Mouse (Mus musculus) stomach, embryonic 16.5 days (tissue): ENCODE measurements around the gene Dcbld2. TPM values are rescaled to one million over a fixed set of nuclear protein-coding genes. Genes with fewer than 3 reads are reported as not detected.

Source experiments
- ATAC-seq: fragments of 200-750 bp; cut with Nextera tagmentation; 2 replicates; pipeline ENCODE4 v1.8.0; 2017; ENCODE audit warnings: moderate number of reproducible peaks, moderate TSS enrichment; ENCODE audit not compliant: insufficient read depth, low FRiP score
- H3K27ac ChIP-seq: fragments of 300-500 bp; sonication (generic); 2 replicates; pipeline ENCODE4 v1.5.1; 2014; ENCODE audit warnings: low read length
- H3K27me3 ChIP-seq: fragments of 300-500 bp; sonication (generic); 2 replicates; pipeline ENCODE4 v1.6.1; 2014; ENCODE audit warnings: low read length, control low read depth, mixed read lengths; ENCODE audit not compliant: control insufficient read depth, insufficient read depth
- H3K36me3 ChIP-seq: fragments of 300-500 bp; sonication (generic); 2 replicates; pipeline ENCODE4 v1.6.1; 2014; ENCODE audit warnings: low read length; ENCODE audit not compliant: control insufficient read depth, insufficient read depth
- H3K4me1 ChIP-seq: fragments of 300-500 bp; sonication (generic); 2 replicates; pipeline ENCODE4 v1.6.1; 2014; ENCODE audit warnings: low read length, control low read depth, mixed read lengths; ENCODE audit not compliant: control insufficient read depth, insufficient read depth
- H3K4me2 ChIP-seq: fragments of 300-500 bp; sonication (generic); 2 replicates; pipeline ENCODE4 v1.6.1; 2014; ENCODE audit warnings: low read depth, low read length, mixed read lengths
- H3K4me3 ChIP-seq: fragments of 300-500 bp; sonication (generic); replicated peaks from 2 replicates; pipeline ENCODE4 v1.5.1; 2014; ENCODE audit warnings: mild to moderate bottlenecking, low read length
- H3K9ac ChIP-seq: fragments of 300-500 bp; sonication (generic); 2 replicates; pipeline ENCODE4 v1.6.1; 2014; ENCODE audit warnings: low read length
- H3K9me3 ChIP-seq: fragments of 300-500 bp; sonication (generic); replicated peaks from 2 replicates; pipeline ENCODE4 v1.6.1; 2016; ENCODE audit warnings: low read length, control low read depth; ENCODE audit not compliant: control insufficient read depth
- WGBS: fragments of 180-500 bp; shearing (Covaris S2); extraction: QIAGEN DNeasy Blood & Tissue Kit; methylation state at CpG from one replicate; pipeline ENCODE4 v1.1.7; 2014; 5-methylcytosine and 5-hydroxymethylcytosine counted together
- polyA plus RNA-seq: library from polyadenylated mRNA; unstranded; fragments of >200 nt; fragmentation: Nextera tagmentation; extraction: Ambion mirVana; gene quantifications from 2 replicates; pipeline ENCODE4 v1.2.1, GENCODE M21; 2015

Dcbld2 gene
- polyA plus RNA-seq, 1 experiment from 2014 or later, result 5.9 TPM

- Histone ChIP-seq H3K27ac (no peak overlapping the region), H3K9me3 (no peaks in the 10 kb centered on the region), H3K9ac (no peak overlapping the region), H3K4me1 (peaks cover 13% of the 10 kb centered on the region), H3K4me2 (no peak overlapping the region), H3K4me3 (no peak overlapping the region), H3K27me3 (no peaks in the 10 kb centered on the region), H3K36me3 (no peaks in the 10 kb centered on the region)
- ATAC-seq, result no peak
- WGBS, result 47% methylated on average over 6 of the region's 6 CpGs
Measured at GRCm38 (mm10) chr16:58513755-58514154, 105.5 kb downstream of the Dcbld2 start.

- 79% methylated on average over 9 of the region's 9 CpGs for WGBS
- no peak overlapping the region for H3K4me2 ChIP-seq
- ATAC-seq, result no peak
- no peaks in the 10 kb centered on the region for H3K36me3 ChIP-seq
- no peak overlapping the region for H3K27ac ChIP-seq
- H3K4me1 ChIP-seq, result peaks cover 13% of the 10 kb centered on the region
- no peak overlapping the region for H3K9ac ChIP-seq
- no peaks in the 10 kb centered on the region for H3K27me3 ChIP-seq
- H3K4me3 ChIP-seq, result no peak overlapping the region
- H3K9me3 ChIP-seq, result no peaks in the 10 kb centered on the region
Measured at GRCm38 (mm10) chr16:58514565-58514964, 106.3 kb downstream of the Dcbld2 start.

- H3K36me3 ChIP-seq, result no peaks in the 10 kb centered on the region
- H3K27me3 ChIP-seq, result no peaks in the 10 kb centered on the region
- no peak overlapping the region for H3K9ac ChIP-seq
- H3K9me3 ChIP-seq, result no peaks in the 10 kb centered on the region
- H3K4me3 ChIP-seq, result no peak overlapping the region
- ATAC-seq, result no peak
- no peak overlapping the region for H3K4me2 ChIP-seq
- H3K4me1 ChIP-seq, result peaks cover 9% of the 10 kb centered on the region
- 91% methylated on average over 2 of the region's 2 CpGs for WGBS
- no peak overlapping the region for H3K27ac ChIP-seq
Measured at GRCm38 (mm10) chr16:58516161-58516560, 107.9 kb downstream of the Dcbld2 start.

DNA sequence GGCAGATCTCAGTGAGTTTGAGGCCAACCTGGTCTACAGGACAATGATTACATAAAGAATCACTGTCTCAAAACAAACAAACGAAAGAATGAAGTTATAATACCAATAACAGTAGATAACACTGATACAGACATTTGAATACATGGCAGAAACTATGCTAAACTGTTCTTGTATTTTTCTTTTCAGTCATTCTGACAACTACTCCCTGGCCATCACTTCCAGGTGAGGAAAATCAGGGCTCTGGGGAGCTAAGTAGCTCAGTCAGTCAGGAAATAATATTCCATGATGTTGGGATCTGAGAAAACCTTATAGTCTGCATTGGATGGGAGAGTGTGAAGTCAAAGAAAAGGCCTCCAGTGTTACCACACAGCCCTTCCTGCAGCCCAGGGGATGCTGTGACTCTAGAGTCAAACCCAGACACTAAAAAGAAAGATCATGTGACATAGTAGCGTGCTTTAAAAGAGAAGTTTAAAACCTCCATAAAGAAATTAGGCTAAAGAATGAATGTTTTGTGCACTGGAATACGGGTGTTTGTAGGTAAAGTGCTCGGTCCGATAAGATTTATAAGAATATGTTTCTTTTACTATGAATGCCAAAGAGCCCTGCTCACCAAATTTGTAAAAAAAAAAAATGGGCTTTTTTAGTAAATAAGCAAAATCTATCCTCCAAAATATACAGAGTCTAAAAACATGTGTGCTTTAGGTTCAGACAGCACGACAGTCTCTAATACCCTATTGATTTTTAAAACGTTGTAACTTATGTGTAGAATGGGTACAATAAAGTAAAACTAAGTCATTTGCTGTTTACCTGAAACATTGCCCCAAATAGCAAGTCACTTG lies 108.9 kb downstream of the Dcbld2 start:
- H3K27ac ChIP-seq, result no peak overlapping the region
- 87% methylated on average over 7 of the region's 7 CpGs for WGBS
- peaks cover 9% of the 10 kb centered on the region for H3K4me1 ChIP-seq
- no peaks in the 10 kb centered on the region for H3K27me3 ChIP-seq
- no peaks in the 10 kb centered on the region for H3K9me3 ChIP-seq
- no peak overlapping the region for H3K4me2 ChIP-seq
- H3K9ac ChIP-seq, result no peak overlapping the region
- no peaks in the 10 kb centered on the region for H3K36me3 ChIP-seq
- ATAC-seq, result no peak
- H3K4me3 ChIP-seq, result no peak overlapping the region

Other genes starting within 250 kb of the Dcbld2 start
- gene St3gal6, start 115.8 kb downstream of the Dcbld2 start, polyA plus RNA-seq, result 11.7 and 14.7 TPM in 2 replicates
- gene Gm813, start 208.5 kb downstream of the Dcbld2 start, polyA plus RNA-seq, result not detected in 2 replicates
- gene E330017A01Rik, start 230.3 kb downstream of the Dcbld2 start, polyA plus RNA-seq, result not detected in 2 replicates